Mouse (Mus musculus) MEL (cell line): ENCODE measurements around the gene Mrpl27. TPM values are rescaled to one million over a fixed set of nuclear protein-coding genes. Genes with fewer than 3 reads are reported as not detected.

Source experiments
- DNase-seq: peaks from one replicate; pipeline ENCODE4 v3.0.0; 2011; ENCODE audit warnings: low read depth, low spot score
- H3K27ac ChIP-seq: 2 replicates; pipeline ENCODE4 v1.5.1; 2012; ENCODE audit warnings: low read depth, mild to moderate bottlenecking, control low read depth, low read length, moderate library complexity; ENCODE audit not compliant: control insufficient read depth
- H3K27me3 ChIP-seq, 2 experiments: fragments of 150-350 bp in 1 of 2; sonication (generic) in 1 of 2; 2 replicates each; pipeline ENCODE4 v1.6.1; 2012; ENCODE audit warnings: low read length in 2 of 2, mild to moderate bottlenecking in 2 of 2, improper control_type of control experiment in 1 of 2, moderate library complexity in 1 of 2; ENCODE audit not compliant: insufficient read depth in 2 of 2, control insufficient read depth in 1 of 2
- H3K36me3 ChIP-seq, 2 experiments: 2 replicates each; pipeline ENCODE4 v1.6.1; 2012 to 2014; ENCODE audit warnings: low read length in 2 of 2, improper control_type of control experiment in 1 of 2, inconsistent platforms in 1 of 2, mild to moderate bottlenecking in 1 of 2; ENCODE audit not compliant: insufficient read depth in 2 of 2, control insufficient read depth in 1 of 2
- H3K4me1 ChIP-seq, 2 experiments: fragments of 150-350 bp in 1 of 2; sonication (generic) in 1 of 2; 2 replicates each; pipeline ENCODE4 v1.6.1; 2012; ENCODE audit warnings: low read length in 2 of 2, improper control_type of control experiment in 1 of 2, mild to moderate bottlenecking in 1 of 2; ENCODE audit not compliant: insufficient read depth in 2 of 2, control insufficient read depth in 1 of 2
- H3K4me3 ChIP-seq, 2 experiments: fragments of 150-350 bp in 1 of 2; sonication (generic) in 1 of 2; 2 replicates each; pipeline ENCODE4 v1.5.1; 2012; ENCODE audit warnings: low read depth in 2 of 2, low read length in 2 of 2, mild to moderate bottlenecking in 2 of 2, moderate library complexity in 2 of 2, control low read depth in 1 of 2, improper control_type of control experiment in 1 of 2; ENCODE audit not compliant: control insufficient read depth in 1 of 2, insufficient read depth in 1 of 2
- H3K79me2 ChIP-seq: 2 replicates; pipeline ENCODE4 v1.6.1; 2012; ENCODE audit warnings: mild to moderate bottlenecking, low read length, moderate library complexity; ENCODE audit not compliant: control insufficient read depth, poor library complexity, insufficient read depth
- H3K9ac ChIP-seq: 2 replicates; pipeline ENCODE4 v1.6.1; 2012; ENCODE audit warnings: low read depth, mild to moderate bottlenecking, control low read depth, low read length, moderate library complexity; ENCODE audit not compliant: control insufficient read depth, poor library complexity, severe bottlenecking
- H3K9me3 ChIP-seq: fragments of 150-350 bp; sonication (generic); replicated peaks from 2 replicates; pipeline ENCODE4 v1.6.1; 2012; ENCODE audit warnings: mild to moderate bottlenecking, low read length, improper control_type of control experiment, moderate library complexity; ENCODE audit not compliant: insufficient read depth
- BHLHE40 ChIP-seq: IDR thresholded peaks from 2 replicates; pipeline ENCODE4 v1.6.1; 2012; ENCODE audit warnings: low read depth, mild to moderate bottlenecking, inconsistent platforms, low read length, improper control_type of control experiment, borderline replicate concordance
- CHD1 ChIP-seq: IDR thresholded peaks from 2 replicates; pipeline ENCODE4 v1.6.1; 2012; ENCODE audit warnings: low read depth, mild to moderate bottlenecking, inconsistent platforms, low read length, improper control_type of control experiment
- CTCF ChIP-seq, 3 experiments: IDR thresholded peaks in 2 of 3; conservative IDR thresholded peaks in 1 of 3; 2 replicates each; pipeline ENCODE4 v1.5.1; 2011 to 2012; ENCODE audit warnings: low read length in 3 of 3, low read depth in 2 of 3, mild to moderate bottlenecking in 2 of 3, improper control_type of control experiment in 1 of 3, inconsistent platforms in 1 of 3, mixed read lengths in 1 of 3, moderate library complexity in 1 of 3; ENCODE audit not compliant: control insufficient read depth in 1 of 3, insufficient read depth in 1 of 3, poor library complexity in 1 of 3, severe bottlenecking in 1 of 3
- E2F4 ChIP-seq: IDR thresholded peaks from 2 replicates; pipeline ENCODE4 v1.6.1; 2011; ENCODE audit warnings: low read depth, low read length, improper control_type of control experiment, borderline replicate concordance
- ELF1 ChIP-seq: IDR thresholded peaks from 2 replicates; pipeline ENCODE4 v1.6.1; 2014; ENCODE audit warnings: low read depth, mild to moderate bottlenecking, inconsistent platforms, low read length, improper control_type of control experiment, moderate library complexity
- ETS1 ChIP-seq: IDR thresholded peaks from 2 replicates; pipeline ENCODE4 v1.6.1; 2012; ENCODE audit warnings: low read depth, mild to moderate bottlenecking, inconsistent platforms, low read length, improper control_type of control experiment, moderate library complexity
- GATA1 ChIP-seq: IDR thresholded peaks from 2 replicates; pipeline ENCODE4 v1.6.1; 2011; ENCODE audit warnings: low read depth, low read length, improper control_type of control experiment
- HCFC1 ChIP-seq: IDR thresholded peaks from 2 replicates; pipeline ENCODE4 v1.6.1; 2012; ENCODE audit warnings: low read depth, mild to moderate bottlenecking, inconsistent platforms, low read length, improper control_type of control experiment, moderate library complexity
- KAT2A ChIP-seq: conservative IDR thresholded peaks from 2 replicates; pipeline ENCODE4 v1.6.1; 2012; ENCODE audit warnings: low read depth, low read length, improper control_type of control experiment, inconsistent platforms
- MAFK ChIP-seq: IDR thresholded peaks from 2 replicates; pipeline ENCODE4 v1.6.1; 2011; ENCODE audit warnings: low read depth, mild to moderate bottlenecking, low read length, improper control_type of control experiment, borderline replicate concordance
- MAZ ChIP-seq: IDR thresholded peaks from 2 replicates; pipeline ENCODE4 v1.6.1; 2012; ENCODE audit warnings: low read depth, mild to moderate bottlenecking, inconsistent platforms, low read length, improper control_type of control experiment
- MEF2A ChIP-seq: IDR thresholded peaks from 2 replicates; pipeline ENCODE4 v1.6.1; 2014; ENCODE audit warnings: low read depth, mild to moderate bottlenecking, inconsistent platforms, low read length, improper control_type of control experiment; ENCODE audit not compliant: poor library complexity, insufficient replicate concordance, severe bottlenecking; ENCODE audit errors: extremely low read depth
- MXI1 ChIP-seq: IDR thresholded peaks from 2 replicates; pipeline ENCODE4 v1.6.1; 2011; ENCODE audit warnings: mild to moderate bottlenecking, low read depth, low read length, improper control_type of control experiment
- MYB ChIP-seq: IDR thresholded peaks from 2 replicates; pipeline ENCODE4 v1.6.1; 2011; ENCODE audit warnings: mild to moderate bottlenecking, low read depth, low read length, improper control_type of control experiment
- MYC ChIP-seq: IDR thresholded peaks from 2 replicates; pipeline ENCODE4 v1.6.1; 2011; ENCODE audit warnings: low read depth, mild to moderate bottlenecking, low read length, improper control_type of control experiment, moderate library complexity
- NRF1 ChIP-seq: IDR thresholded peaks from 2 replicates; pipeline ENCODE4 v1.6.1; 2014; ENCODE audit warnings: low read depth, mild to moderate bottlenecking, inconsistent platforms, low read length, improper control_type of control experiment, moderate library complexity; ENCODE audit not compliant: poor library complexity, insufficient read depth, severe bottlenecking
- POLR2A ChIP-seq, 2 experiments: IDR thresholded peaks; 2 replicates each; pipeline ENCODE4 v1.6.1; 2011 to 2012; ENCODE audit warnings: low read length in 2 of 2, mild to moderate bottlenecking in 2 of 2, control low read depth in 1 of 2, improper control_type of control experiment in 1 of 2, low read depth in 1 of 2, moderate library complexity in 1 of 2; ENCODE audit not compliant: control insufficient read depth in 1 of 2, insufficient read depth in 1 of 2, poor library complexity in 1 of 2
- RAD21 ChIP-seq: IDR thresholded peaks from 2 replicates; pipeline ENCODE4 v1.6.1; 2011; ENCODE audit warnings: mild to moderate bottlenecking, low read depth, low read length, improper control_type of control experiment
- SIN3A ChIP-seq: IDR thresholded peaks from 2 replicates; pipeline ENCODE4 v1.6.1; 2012; ENCODE audit warnings: low read length, improper control_type of control experiment, inconsistent platforms
- SMC3 ChIP-seq: IDR thresholded peaks from 2 replicates; pipeline ENCODE4 v1.6.1; 2011; ENCODE audit warnings: low read depth, low read length, improper control_type of control experiment
- TAL1 ChIP-seq: IDR thresholded peaks from 2 replicates; pipeline ENCODE4 v1.6.1; 2012; ENCODE audit warnings: mild to moderate bottlenecking, inconsistent platforms, low read length, moderate library complexity, mixed read lengths
- TCF12 ChIP-seq: IDR thresholded peaks from 2 replicates; pipeline ENCODE4 v1.6.1; 2014; ENCODE audit warnings: low read depth, mild to moderate bottlenecking, inconsistent platforms, low read length, improper control_type of control experiment, moderate library complexity
- UBTF ChIP-seq: IDR thresholded peaks from 2 replicates; pipeline ENCODE4 v1.6.1; 2012; ENCODE audit warnings: low read depth, mild to moderate bottlenecking, inconsistent platforms, low read length, improper control_type of control experiment, moderate library complexity, borderline replicate concordance; ENCODE audit not compliant: insufficient read depth
- USF1 ChIP-seq: IDR thresholded peaks from 2 replicates; pipeline ENCODE4 v1.6.1; 2014; ENCODE audit warnings: low read depth, mild to moderate bottlenecking, inconsistent platforms, low read length, improper control_type of control experiment, moderate library complexity
- ZNF384 ChIP-seq: IDR thresholded peaks from 2 replicates; pipeline ENCODE4 v1.6.1; 2012; ENCODE audit warnings: low read depth, mild to moderate bottlenecking, inconsistent platforms, low read length, improper control_type of control experiment
- polyA plus RNA-seq, 2 experiments: library from polyadenylated mRNA; stranded (reverse) in 1 of 2; unstranded in 1 of 2; fragments of >175 nt in 1 of 2; fragments of >200 nt in 1 of 2; gene quantifications; 2 replicates each; pipeline versions ENCODE4 v1.2.1 to v1.2.4; 2012; ENCODE audit warnings: low replicate concordance in 2 of 2, low read depth in 1 of 2; ENCODE audit not compliant: insufficient read length in 2 of 2, insufficient read depth in 1 of 2, missing spikeins in 1 of 2
- total RNA-seq: library from RNA; depleted of rRNA; stranded (reverse); fragments of 300-350 nt; gene quantifications from 2 replicates; pipeline ENCODE4 v1.2.3, GENCODE M21; 2012

Mrpl27 gene
- total and polyA plus RNA-seq, 3 experiments: 102 to 129 TPM; not detected in 1

GRCm38 (mm10) chr11:94629199-94629883 lies 24.2 kb upstream of the Mrpl27 start, which contains the start of gene Lrrc59 (continued):
- peak; percentile 80 to 100 (median 99) for TF ChIP-seq CTCF (IDR thresholded peaks at IDR 0.05 in 2 of 3, conservative IDR thresholded peaks at IDR 0.05 in 1 of 3; ENCODE audit: control insufficient read depth in 1 of 3, insufficient read depth in 1 of 3, low read depth in 2 of 3, low read length in 3 of 3, poor library complexity in 1 of 3, severe bottlenecking in 1 of 3)
- TF ChIP-seq ETS1: peak; percentile 74; the same call in 1 of the 2 replicates
- peak; percentile 57 for TF ChIP-seq USF1

GRCm38 (mm10) chr11:94629884-94630198 lies 23.7 kb upstream of the Mrpl27 start:
- Histone ChIP-seq H3K4me1 (peaks cover 4 to 8% of the 10 kb centered on the region in 2 experiments), H3K27me3 (no peaks in the 10 kb centered on the region), H3K79me2 (peaks cover 32% of the 10 kb centered on the region), H3K4me3 (peak overlapping the region; percentile 97 to 98), H3K27ac (peak overlapping the region; percentile 78), H3K36me3 (peaks cover 14 to 27% of the 10 kb centered on the region in 2 experiments), H3K9me3 (no peaks in the 10 kb centered on the region), H3K9ac (peak overlapping the region; percentile 97)
- DNase-seq: no peak
- TF ChIP-seq UBTF (no peak), E2F4 (no peak), POLR2A (IDR thresholded peaks at IDR 0.05; ENCODE audit: control insufficient read depth in 1 of 2, insufficient read depth in 1 of 2, low read depth in 1 of 2, low read length in 2 of 2, poor library complexity in 1 of 2) (0 out of 4 replicates have a peak, but pooled peaks of 1 of the 2 experiments have one; percentile 16)

- peak; percentile 77 for DNase-seq
- H3K9ac ChIP-seq: peak overlapping the region; percentile 97
- H3K4me1 ChIP-seq: peaks cover 4 to 8% of the 10 kb centered on the region in 2 experiments
- peak overlapping the region; percentile 78 for H3K27ac ChIP-seq
- no peaks in the 10 kb centered on the region for H3K9me3 ChIP-seq
- no peaks in the 10 kb centered on the region for H3K27me3 ChIP-seq
- H3K36me3 ChIP-seq: peaks cover 14 to 31% of the 10 kb centered on the region in 2 experiments
- peak overlapping the region; percentile 97 to 98 for H3K4me3 ChIP-seq
- H3K79me2 ChIP-seq: peaks cover 32% of the 10 kb centered on the region
- 0 out of 2 replicates have a peak, but pooled peaks have one; percentile 1 for TF ChIP-seq E2F4
- no peak for TF ChIP-seq ZNF384
- peak; percentile 89; the same call in 1 of the 2 replicates for TF ChIP-seq BHLHE40
- TF ChIP-seq MAFK: no peak
- TF ChIP-seq MYB: no peak
- TF ChIP-seq GATA1: no peak
- no peak for TF ChIP-seq CHD1
- no peak for TF ChIP-seq TCF12
- TF ChIP-seq HCFC1: no peak
- TF ChIP-seq MEF2A: no peak
- no peak for TF ChIP-seq KAT2A
- no peak for TF ChIP-seq SMC3
- peak; percentile 95 for TF ChIP-seq MYC
- no peak for TF ChIP-seq TAL1
- 0 out of 2 replicates have a peak, but pooled peaks have one; percentile 2 for TF ChIP-seq MAZ
- no peak for TF ChIP-seq NRF1
- peak; percentile 98 for TF ChIP-seq MXI1
- no peak for TF ChIP-seq UBTF
- TF ChIP-seq RAD21: no peak
- no peak for TF ChIP-seq CTCF (IDR thresholded peaks at IDR 0.05 in 2 of 3, conservative IDR thresholded peaks at IDR 0.05 in 1 of 3; ENCODE audit: control insufficient read depth in 1 of 3, insufficient read depth in 1 of 3, low read depth in 2 of 3, low read length in 3 of 3, poor library complexity in 1 of 3, severe bottlenecking in 1 of 3)
- TF ChIP-seq ELF1: no peak
- peak; percentile 77 for TF ChIP-seq SIN3A
Measured at GRCm38 (mm10) chr11:94630199-94631011, 23.2 kb upstream of the Mrpl27 start.
